Mouse (Mus musculus): ENCODE results near the gene Ccdc188. TPM values are rescaled to one million over a fixed set of nuclear protein-coding genes. Genes with fewer than 3 reads are reported as not detected.

The Ccdc188 gene
- polyA plus RNA-seq, 1 experiment from 2014 or later, result not detected

- Histone ChIP-seq H3K36me3 (replicated peaks; ENCODE audit: insufficient read depth, low read length) (no peaks in the 10 kb centered on the region), H3K27me3 (ENCODE audit: insufficient read depth, low read length) (no peaks in the 10 kb centered on the region), H3K4me2 (ENCODE audit: low read depth, low read length) (no peak overlapping the region), H3K27ac (ENCODE audit: low read depth) (no peak overlapping the region), H3K9me3 (ENCODE audit: low read length) (no peaks in the 10 kb centered on the region), H3K4me1 (ENCODE audit: insufficient read depth) (no peaks in the 10 kb centered on the region), H3K4me3 (ENCODE audit: low read depth, low read length) (no peak overlapping the region), H3K9ac (replicated peaks) (no peak overlapping the region)
- DNase-seq (peak; percentile 72), ATAC-seq (peak; percentile 57; the same call in 1 of the 2 replicates)
- TF ChIP-seq EP300 (IDR thresholded peaks at IDR 0.05; ENCODE audit: low read depth) (no peak), CTCF (IDR thresholded peaks at IDR 0.05; ENCODE audit: low read depth) (peak; percentile 90)
- 11% methylated on average over 7 of the region's 8 CpGs for WGBS (ENCODE audit: insufficient replicate concordance)
These were observed 6.8 kb upstream of the Ccdc188 start for GRCm38 (mm10) chr16:18210701-18211416.

- Histone ChIP-seq H3K9ac (replicated peaks) (no peak overlapping the region), H3K9me3 (ENCODE audit: low read length) (no peaks in the 10 kb centered on the region), H3K4me1 (ENCODE audit: insufficient read depth) (no peaks in the 10 kb centered on the region), H3K4me2 (ENCODE audit: low read depth, low read length) (no peak overlapping the region), H3K36me3 (replicated peaks; ENCODE audit: insufficient read depth, low read length) (no peaks in the 10 kb centered on the region), H3K27ac (ENCODE audit: low read depth) (no peak overlapping the region), H3K4me3 (ENCODE audit: low read depth, low read length) (no peak overlapping the region), H3K27me3 (ENCODE audit: insufficient read depth, low read length) (no peaks in the 10 kb centered on the region)
- WGBS (ENCODE audit: insufficient replicate concordance), result 39% methylated on average over 10 of the region's 10 CpGs
- TF ChIP-seq EP300 (IDR thresholded peaks at IDR 0.05; ENCODE audit: low read depth), result no peak
- TF ChIP-seq CTCF (IDR thresholded peaks at IDR 0.05; ENCODE audit: low read depth), result peak; percentile 96
- DNase-seq, result peak; percentile 87
- ATAC-seq, result peak; percentile 45; the same call in 1 of the 2 replicates
These were observed 6.1 kb upstream of the Ccdc188 start for GRCm38 (mm10) chr16:18211417-18212171.

- ATAC-seq, result no peak
These were observed 4.0 kb upstream of the Ccdc188 start for GRCm38 (mm10) chr16:18213689-18214088.

GRCm38 (mm10) chr16:18214858-18215257 is 2.8 kb upstream of the Ccdc188 start:
- H3K4me1 ChIP-seq (ENCODE audit: insufficient read depth), result peaks cover 2% of the 10 kb centered on the region
- TF ChIP-seq CTCF (IDR thresholded peaks at IDR 0.05; ENCODE audit: low read depth) (no peak), EP300 (IDR thresholded peaks at IDR 0.05; ENCODE audit: low read depth) (no peak)
- DNase-seq, result no peak
- H3K9ac ChIP-seq (replicated peaks), result no peak overlapping the region
- H3K9me3 ChIP-seq (ENCODE audit: low read length), result no peaks in the 10 kb centered on the region
- no peaks in the 10 kb centered on the region for H3K36me3 ChIP-seq (replicated peaks; ENCODE audit: insufficient read depth, low read length)
- WGBS (ENCODE audit: insufficient replicate concordance), result 79% methylated on average over 7 of the region's 7 CpGs
- ATAC-seq, result no peak
- H3K27ac ChIP-seq (ENCODE audit: low read depth), result no peak overlapping the region
- no peak overlapping the region for H3K4me2 ChIP-seq (ENCODE audit: low read depth, low read length)
- H3K27me3 ChIP-seq (ENCODE audit: insufficient read depth, low read length), result no peaks in the 10 kb centered on the region
- no peak overlapping the region for H3K4me3 ChIP-seq (ENCODE audit: low read depth, low read length)

More at GRCm38 (mm10) chr16:18213689-18214088, 4.0 kb upstream of the Ccdc188 start:
- WGBS (ENCODE audit: insufficient replicate concordance), result 62% methylated on average over 6 of the region's 6 CpGs
- no peaks in the 10 kb centered on the region for H3K27me3 ChIP-seq (ENCODE audit: insufficient read depth, low read length)
- TF ChIP-seq CTCF (IDR thresholded peaks at IDR 0.05; ENCODE audit: low read depth), result no peak
- no peak overlapping the region for H3K4me2 ChIP-seq (ENCODE audit: low read depth, low read length)
- no peaks in the 10 kb centered on the region for H3K36me3 ChIP-seq (replicated peaks; ENCODE audit: insufficient read depth, low read length)
- no peak overlapping the region for H3K4me3 ChIP-seq (ENCODE audit: low read depth, low read length)
- no peaks in the 10 kb centered on the region for H3K9me3 ChIP-seq (ENCODE audit: low read length)
- no peak overlapping the region for H3K9ac ChIP-seq (replicated peaks)
- no peaks in the 10 kb centered on the region for H3K4me1 ChIP-seq (ENCODE audit: insufficient read depth)
- no peak overlapping the region for H3K27ac ChIP-seq (ENCODE audit: low read depth)
- no peak for DNase-seq

GRCm38 (mm10) chr16:18218580-18218996 is 909 bp downstream of the Ccdc188 start:
- H3K9me3 ChIP-seq (ENCODE audit: low read length), result no peaks in the 10 kb centered on the region
- no peak for TF ChIP-seq EP300 (IDR thresholded peaks at IDR 0.05; ENCODE audit: low read depth)
- TF ChIP-seq CTCF (IDR thresholded peaks at IDR 0.05; ENCODE audit: low read depth), result no peak
- 78% methylated on average over 9 of the region's 9 CpGs for WGBS (ENCODE audit: insufficient replicate concordance)

GRCm38 (mm10) chr16:18220001-18220400 is 2.3 kb downstream of the Ccdc188 start:
- Histone ChIP-seq H3K36me3 (replicated peaks; ENCODE audit: insufficient read depth, low read length) (0 out of 2 replicates have a peak, but pooled peaks cover 9% of the 10 kb centered on the region), H3K9me3 (ENCODE audit: low read length) (no peaks in the 10 kb centered on the region), H3K9ac (replicated peaks) (peak overlapping the region; percentile 11; the same call in 1 of the 2 replicates), H3K27me3 (ENCODE audit: insufficient read depth, low read length) (no peaks in the 10 kb centered on the region), H3K4me1 (ENCODE audit: insufficient read depth) (peaks cover 8% of the 10 kb centered on the region), H3K27ac (ENCODE audit: low read depth) (peak overlapping the region; percentile 22; the same call in 1 of the 2 replicates), H3K4me3 (ENCODE audit: low read depth, low read length) (no peak overlapping the region), H3K4me2 (ENCODE audit: low read depth, low read length) (no peak overlapping the region)
- DNase-seq, result peak; percentile 62
- 28% methylated on average over 8 of the region's 8 CpGs for WGBS (ENCODE audit: insufficient replicate concordance)
- peak; percentile 64; the same call in 1 of the 2 replicates for ATAC-seq
- TF ChIP-seq CTCF (IDR thresholded peaks at IDR 0.05; ENCODE audit: low read depth) (no peak), EP300 (IDR thresholded peaks at IDR 0.05; ENCODE audit: low read depth) (no peak)

More at GRCm38 (mm10) chr16:18218580-18218996, 909 bp downstream of the Ccdc188 start:
- ATAC-seq, result no peak
- Histone ChIP-seq H3K9ac (replicated peaks) (no peak overlapping the region), H3K4me1 (ENCODE audit: insufficient read depth) (peaks cover 8% of the 10 kb centered on the region), H3K27me3 (ENCODE audit: insufficient read depth, low read length) (no peaks in the 10 kb centered on the region), H3K27ac (ENCODE audit: low read depth) (no peak overlapping the region), H3K4me3 (ENCODE audit: low read depth, low read length) (no peak overlapping the region), H3K4me2 (ENCODE audit: low read depth, low read length) (no peak overlapping the region), H3K36me3 (replicated peaks; ENCODE audit: insufficient read depth, low read length) (no peaks in the 10 kb centered on the region)
- no peak for DNase-seq

All from liver, postnatal 0 days (tissue).